8 mouse cellular contexts compared by ENCODE assay signal in the genomic region with DNA sequence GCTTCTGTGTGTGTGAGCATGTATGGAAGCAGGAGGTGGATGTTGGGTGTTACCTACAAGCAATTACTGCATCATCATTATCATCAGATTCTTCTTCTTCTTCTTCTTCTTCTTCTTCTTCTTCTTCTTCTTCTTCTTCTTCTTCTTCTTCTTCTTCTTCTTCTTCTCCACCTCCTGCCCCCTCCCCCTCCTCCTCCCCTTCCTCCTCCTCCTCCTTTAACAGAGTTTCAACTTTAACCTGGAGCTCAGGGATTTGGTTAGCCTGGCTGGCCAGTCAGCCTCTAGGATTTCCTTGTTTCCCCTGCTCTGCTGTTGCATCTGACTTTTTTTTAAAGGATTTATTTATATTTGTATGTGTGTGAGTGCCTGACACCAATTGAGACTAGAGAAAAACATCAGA. TPM values are rescaled to one million over a fixed set of nuclear protein-coding genes. Genes with fewer than 3 reads are reported as not detected.
DNase-seq lines count a peak whose midpoint lies in the region; ATAC-seq and TF ChIP-seq lines count a peak whose summit lies in the region.

A gene (minus strand): TSS at position 101 of the 400 bp plus-strand sequence.

- H3K4me1 ChIP-seq in hindbrain, embryonic 14.5 days (replicated peaks; ENCODE audit: control insufficient read depth, insufficient read depth, low read length), result no peaks in the 10 kb centered on the region
- peaks cover 23% of the 10 kb centered on the region for H3K4me1 ChIP-seq in liver, postnatal 0 days (ENCODE audit: insufficient read depth)

- no peak within 1 kb of the TSS for H3K9ac ChIP-seq in hindbrain, embryonic 14.5 days
- no peak within 1 kb of the TSS for H3K9ac ChIP-seq in liver, postnatal 0 days (replicated peaks)

- H3K4me3 ChIP-seq in hindbrain, embryonic 14.5 days (replicated peaks; ENCODE audit: low read length), result no peak within 1 kb of the TSS
- no peak within 1 kb of the TSS for H3K4me3 ChIP-seq in liver, postnatal 0 days (ENCODE audit: low read depth, low read length)

- intact Hi-C loops in gastrocnemius, postnatal 14 days (cut with DNase I; ENCODE audit: low total_unique reads), result no loop called here

- no peaks in the 10 kb centered on the region for H3K36me3 ChIP-seq in hindbrain, embryonic 14.5 days (replicated peaks; ENCODE audit: control insufficient read depth, insufficient read depth)
- no peaks in the 10 kb centered on the region for H3K36me3 ChIP-seq in liver, postnatal 0 days (replicated peaks; ENCODE audit: insufficient read depth, low read length)

- no peak within 1 kb of the TSS for H3K27ac ChIP-seq in hindbrain, embryonic 14.5 days
- H3K27ac ChIP-seq in liver, postnatal 0 days (ENCODE audit: low read depth), result no peak within 1 kb of the TSS

- ATAC-seq in common myeloid progenitor, adult 5-6 weeks (replicated peaks; ENCODE audit: low read depth, poor library complexity, severe bottlenecking), result no peak
- ATAC-seq in hindbrain, embryonic 14.5 days (ENCODE audit: low FRiP score), result no peak
- no peak for ATAC-seq in liver, postnatal 0 days

- no peaks in the 10 kb centered on the region for H3K9me3 ChIP-seq in hindbrain, embryonic 14.5 days (ENCODE audit: control insufficient read depth, low read length)
- no peaks in the 10 kb centered on the region for H3K9me3 ChIP-seq in liver, postnatal 0 days (ENCODE audit: low read length)

- DNase-seq in layer of hippocampus, adult 8-10 months (ENCODE audit: low spot score in 2 of 2), result no peak
- DNase-seq in layer of hippocampus, adult 11-12 months (ENCODE audit: low spot score), result no peak
- DNase-seq in hindbrain, embryonic 14.5 days (ENCODE audit: low spot score), result no peak
- DNase-seq in liver, postnatal 0 days, result no peak
- DNase-seq in gastrocnemius, postnatal 14 days, result no peak
- no peak for DNase-seq in yolk sac, embryonic 10.5 days (ENCODE audit: low spot score)
- no peak for DNase-seq in ovary, postnatal 10 days (ENCODE audit: low spot score)

- TF ChIP-seq EP300 in liver, postnatal 0 days (IDR thresholded peaks at IDR 0.05; ENCODE audit: low read depth), result no peak

- H3K27me3 ChIP-seq in hindbrain, embryonic 14.5 days (ENCODE audit: control insufficient read depth, insufficient read depth, low read length), result no peaks in the 10 kb centered on the region
- no peaks in the 10 kb centered on the region for H3K27me3 ChIP-seq in liver, postnatal 0 days (ENCODE audit: insufficient read depth, low read length)

- H3K4me2 ChIP-seq in hindbrain, embryonic 14.5 days (replicated peaks), result no peak within 1 kb of the TSS
- no peak within 1 kb of the TSS for H3K4me2 ChIP-seq in liver, postnatal 0 days (ENCODE audit: low read depth, low read length)

- no peak for TF ChIP-seq CTCF in liver, postnatal 0 days (IDR thresholded peaks at IDR 0.05; ENCODE audit: low read depth)

RNA-seq across cellular contexts. Expression of the gene that starts here (rescaled TPM):
- 10 to 100 TPM; 20.9 to 26.0 (median 23.8) TPM for total RNA-seq in layer of hippocampus, adult 8-10 months (2022)
- 70.6 and 76.9 TPM in 2 replicates for total RNA-seq in common myeloid progenitor, adult 5-6 weeks (2017)
- 52.2 and 52.7 TPM in 2 replicates for polyA plus RNA-seq in hindbrain, embryonic 14.5 days (2014; fragmentation: Nextera tagmentation; extraction: Ambion mirVana)
- 11.2 and 12.6 TPM in 2 replicates for polyA plus RNA-seq in liver, postnatal 0 days (2015; fragmentation: Nextera tagmentation; extraction: Ambion mirVana)
- total RNA-seq in gastrocnemius, postnatal 14 days (2021), result 1 to 10 TPM; 3.1 to 3.7 TPM

Comparison
In these comparisons a context has a peak if more than half of its experiments do, and no peak if none do; other contexts are left out.
1. RNA of the gene that starts here (total RNA-seq): 70.6 to 76.9 TPM in common myeloid progenitor, adult 5-6 weeks and 20.9 to 26.0 TPM in layer of hippocampus, adult 8-10 months; 3.1 to 3.7 TPM in gastrocnemius, postnatal 14 days; every median in the first group is over 4 times any median in the second.